Mouse (Mus musculus) gonadal fat pad, adult 2 months (tissue): ENCODE results near the gene Wdfy3. TPM values are rescaled to one million over a fixed set of nuclear protein-coding genes. Genes with fewer than 3 reads are reported as not detected.

Experiments
- DNase-seq: peaks from one replicate; pipeline ENCODE4 v3.0.0-alpha.2; 2012; ENCODE audit warnings: low read depth
- polyA plus RNA-seq: library from polyadenylated mRNA; depleted of rRNA; stranded (reverse); fragments of >200 nt; gene quantifications from 2 replicates; pipeline ENCODE4 v1.2.3, GENCODE M21; 2012

The Wdfy3 gene
- polyA plus RNA-seq, 1 experiment: 21.9 TPM

GRCm38 (mm10) chr5:102055130-102055641 lies 14.5 kb downstream of the Wdfy3 start:
- no peak for DNase-seq

DNA sequence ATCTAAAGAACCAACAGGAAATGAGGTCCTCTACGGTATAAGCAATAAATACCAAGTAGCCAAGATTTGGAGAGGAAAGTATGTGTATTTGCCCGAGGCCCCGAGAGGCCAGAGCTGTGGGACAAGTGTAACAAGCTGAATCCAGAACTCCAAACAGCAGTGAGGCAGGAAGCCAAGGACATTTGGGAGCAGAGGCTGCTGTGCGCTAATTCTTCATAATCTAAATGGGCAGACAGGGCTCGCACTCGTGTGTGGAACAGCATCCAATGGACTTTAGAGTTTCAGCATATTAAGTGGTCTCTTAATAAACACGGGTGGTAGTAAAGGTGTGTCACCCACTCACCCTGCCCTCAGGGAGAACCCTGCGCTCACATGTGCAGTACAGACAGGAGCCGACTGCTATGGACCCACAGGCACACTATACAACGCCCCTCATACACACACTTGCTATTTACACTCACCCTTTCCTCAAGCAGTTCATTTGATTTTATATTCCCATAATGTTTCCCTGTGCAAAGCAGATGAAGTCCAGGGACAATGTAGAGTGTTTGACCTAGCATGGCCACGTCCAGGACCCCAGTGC lies 15.1 kb downstream of the Wdfy3 start:
- DNase-seq: no peak

DNA sequence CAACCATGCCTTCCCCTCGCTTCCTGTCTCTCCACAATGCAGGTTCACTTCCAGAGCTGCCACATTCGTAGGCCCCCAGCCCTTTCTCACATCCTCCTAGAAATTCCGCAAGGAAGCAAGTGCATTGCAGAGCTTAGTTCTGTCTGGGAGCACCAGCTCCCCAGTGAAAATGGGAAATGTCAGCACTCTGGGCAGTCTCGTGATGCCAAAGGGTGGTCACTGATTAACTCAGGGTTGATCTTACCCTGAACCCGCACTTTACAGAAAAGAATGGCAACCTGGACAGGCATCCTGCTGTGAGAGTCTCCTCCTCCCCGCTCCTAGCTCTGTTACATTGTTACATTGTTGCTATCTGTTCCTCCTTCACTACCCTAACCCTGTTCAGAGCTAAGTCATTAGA lies 16.8 kb downstream of the Wdfy3 start:
- no peak for DNase-seq

- DNase-seq: no peak
Measured at GRCm38 (mm10) chr5:102052465-102052864, 17.3 kb downstream of the Wdfy3 start.

DNA sequence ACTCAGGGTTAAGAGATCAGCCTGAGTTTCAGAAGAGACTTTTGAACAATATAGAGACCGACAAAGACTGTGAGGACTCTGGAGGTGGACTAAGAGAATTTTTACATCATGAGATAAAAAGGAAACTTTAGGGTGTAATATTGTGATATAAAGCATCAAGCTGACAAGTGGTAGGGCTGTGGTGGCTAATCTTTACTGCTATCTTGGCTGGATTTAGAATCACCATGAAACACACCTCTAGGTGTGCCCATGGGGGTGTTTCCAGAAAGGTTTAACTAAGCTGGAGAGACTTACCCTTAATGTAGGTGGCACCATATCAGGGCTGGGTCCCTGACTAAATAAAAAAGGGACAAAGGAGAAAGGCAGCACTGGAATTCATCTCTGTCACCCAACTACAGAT lies 19.0 kb downstream of the Wdfy3 start:
- DNase-seq: no peak

DNA sequence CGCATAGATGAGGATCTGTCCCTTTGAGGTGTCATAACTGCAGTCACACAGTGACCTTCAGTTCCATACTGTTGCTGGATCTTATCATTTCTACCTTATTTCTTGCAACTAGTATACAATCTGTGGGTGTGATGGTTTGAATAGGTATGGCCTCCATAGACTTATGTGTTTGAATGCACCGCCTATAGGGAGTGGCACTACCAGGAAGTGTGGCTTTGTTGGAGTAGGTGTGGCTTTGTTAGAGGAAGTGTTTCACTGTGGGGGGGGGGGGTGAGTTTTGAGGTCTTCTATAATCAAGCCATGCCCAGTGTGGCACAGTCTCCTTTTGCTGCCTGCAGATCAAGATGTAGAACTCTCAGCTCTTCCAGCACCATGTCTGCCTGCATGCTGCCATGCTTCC lies 21.3 kb downstream of the Wdfy3 start:
- DNase-seq: no peak

- DNase-seq: no peak
Measured at GRCm38 (mm10) chr5:102046617-102047116, 23.1 kb downstream of the Wdfy3 start.

DNA sequence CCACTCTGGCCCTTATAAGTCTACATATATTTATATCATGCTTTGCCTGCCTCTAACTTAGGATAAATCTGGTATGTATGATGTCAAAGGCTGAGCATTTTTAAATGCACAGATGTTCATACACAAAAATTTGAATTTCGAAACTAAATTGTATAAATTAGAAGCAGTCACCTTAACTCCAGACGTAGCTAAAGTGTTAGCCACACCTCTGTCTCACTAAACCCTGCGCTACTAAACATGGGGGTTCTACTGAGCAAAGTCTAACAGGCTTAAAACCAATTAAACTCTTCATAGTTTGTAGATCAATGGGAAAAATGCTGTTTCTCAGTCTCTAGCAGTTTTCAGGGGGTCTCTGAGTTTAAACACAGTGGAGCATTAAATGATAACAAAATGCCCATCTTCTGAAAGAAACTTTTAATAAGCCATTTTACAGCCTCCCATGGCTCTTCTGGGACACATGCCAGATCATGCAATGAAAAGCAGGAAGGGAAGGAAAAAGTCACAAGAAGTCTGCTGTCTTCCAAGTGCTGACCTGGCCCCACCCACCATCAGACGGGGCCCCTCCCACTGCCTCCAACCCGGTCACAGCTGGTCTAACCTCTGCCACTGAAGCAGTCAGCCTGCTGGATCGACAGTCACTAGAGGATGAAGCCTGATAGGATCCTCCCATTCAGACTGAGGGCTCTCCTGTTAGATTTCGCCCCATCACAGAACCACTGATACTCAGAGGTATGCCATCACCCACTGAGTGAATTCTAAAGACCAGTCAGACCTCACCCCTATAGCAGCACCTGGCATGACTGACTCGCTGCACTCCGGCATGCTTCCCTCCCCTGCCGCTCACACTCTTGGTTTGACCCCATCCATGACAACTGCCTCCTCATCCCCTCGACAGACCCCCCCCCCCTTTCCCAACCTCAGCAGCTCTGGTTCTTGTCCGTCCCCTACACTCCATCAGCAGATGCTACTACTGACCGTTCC lies 23.8 kb downstream of the Wdfy3 start:
- DNase-seq: no peak

DNA sequence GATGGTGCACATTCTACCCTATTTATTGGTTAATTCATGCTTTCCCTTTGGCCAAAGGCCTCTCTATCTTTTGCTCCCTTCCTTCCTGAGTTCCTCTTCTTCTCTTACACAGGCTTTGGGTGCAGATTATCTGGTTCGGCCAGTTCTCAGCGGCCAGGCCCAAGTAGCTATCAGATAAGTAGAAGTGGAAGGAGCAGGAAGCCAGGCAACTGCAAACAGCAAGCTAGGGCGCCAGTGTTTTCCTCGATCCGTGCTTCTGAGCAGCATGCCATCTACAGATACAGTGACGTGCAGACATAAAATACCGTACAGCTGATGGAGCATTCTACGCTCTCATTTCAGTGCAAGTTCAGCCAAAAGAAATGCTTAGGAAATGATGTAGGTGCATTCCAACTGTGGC lies 24.5 kb downstream of the Wdfy3 start:
- no peak for DNase-seq

GRCm38 (mm10) chr5:102033281-102033680 lies 36.4 kb downstream of the Wdfy3 start:
- DNase-seq: no peak

DNA sequence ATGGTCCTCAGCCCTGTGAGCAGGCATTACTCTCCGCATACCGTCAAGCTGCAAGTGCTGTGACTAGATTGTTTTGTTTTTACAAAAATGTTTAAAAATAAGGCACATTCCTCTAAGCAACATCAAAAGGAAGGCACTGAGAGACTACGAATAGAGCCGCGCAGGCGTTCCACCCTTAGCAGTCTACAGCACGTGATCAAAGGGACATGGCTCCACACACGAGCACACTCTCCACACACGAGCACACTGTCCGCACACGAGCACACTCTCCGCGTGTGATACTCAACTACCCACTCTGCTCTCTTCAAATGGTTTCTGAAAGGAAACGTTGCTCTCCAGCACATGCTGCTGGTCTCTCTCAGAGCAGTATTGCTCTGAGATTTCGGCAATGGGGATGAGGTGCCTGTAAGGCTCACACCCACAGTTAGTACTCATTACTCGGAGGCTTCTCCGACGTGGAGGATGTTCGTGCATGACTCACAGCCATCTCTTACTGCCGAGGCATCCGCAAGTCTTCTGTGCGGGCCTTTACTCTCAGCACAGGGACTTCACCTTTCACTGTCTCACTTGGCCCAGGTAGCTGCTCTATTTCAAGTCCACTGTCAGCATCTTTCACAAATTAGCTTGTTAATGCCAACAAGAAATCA lies 37.0 kb downstream of the Wdfy3 start:
- no peak for DNase-seq

- no peak for DNase-seq
Measured at GRCm38 (mm10) chr5:102032191-102032590, 37.5 kb downstream of the Wdfy3 start.

DNA sequence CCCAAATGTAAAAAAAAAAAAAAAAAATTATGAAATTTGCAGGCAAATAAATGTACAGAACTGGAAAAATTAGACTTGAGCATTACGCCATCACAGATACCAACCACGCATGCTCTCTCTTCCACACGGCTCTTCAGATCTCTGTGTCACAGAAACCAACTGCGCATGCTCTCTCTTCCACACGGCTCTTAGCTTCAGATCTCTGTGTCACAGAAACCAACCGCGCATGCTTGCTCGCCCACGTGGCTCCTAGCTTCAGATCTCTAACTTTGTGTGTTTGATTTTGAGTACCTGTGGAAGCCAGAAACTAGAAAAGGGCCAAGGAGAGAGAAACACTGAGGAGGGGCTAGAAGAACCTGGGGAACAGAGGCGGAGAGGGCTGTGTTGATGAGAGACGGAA lies 46.3 kb downstream of the Wdfy3 start:
- no peak for DNase-seq

- DNase-seq: peak; percentile 68
Measured at GRCm38 (mm10) chr5:102022018-102022898, 47.5 kb downstream of the Wdfy3 start.

DNA sequence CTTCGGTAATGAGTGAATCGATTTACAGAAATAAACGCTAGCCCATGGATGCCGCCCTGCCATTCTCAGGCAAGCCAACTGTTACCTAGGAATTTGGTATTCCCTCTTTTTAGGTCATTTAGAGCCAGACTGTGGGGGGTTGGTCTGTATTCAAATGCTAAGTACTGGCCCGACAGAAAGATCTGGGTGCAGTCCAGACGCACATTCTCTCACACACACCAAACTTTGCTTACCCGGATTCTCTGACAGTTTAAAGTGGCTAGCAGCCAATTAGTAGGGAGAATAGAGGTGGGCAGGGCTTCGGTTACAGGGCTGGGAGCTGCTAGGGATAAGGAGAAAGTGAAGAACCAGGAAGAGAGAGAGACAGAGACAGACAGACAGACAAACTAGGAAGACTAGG lies 55.5 kb downstream of the Wdfy3 start:
- DNase-seq: no peak

- no peak for DNase-seq
Measured at GRCm38 (mm10) chr5:102013781-102014180, 55.9 kb downstream of the Wdfy3 start.

DNA sequence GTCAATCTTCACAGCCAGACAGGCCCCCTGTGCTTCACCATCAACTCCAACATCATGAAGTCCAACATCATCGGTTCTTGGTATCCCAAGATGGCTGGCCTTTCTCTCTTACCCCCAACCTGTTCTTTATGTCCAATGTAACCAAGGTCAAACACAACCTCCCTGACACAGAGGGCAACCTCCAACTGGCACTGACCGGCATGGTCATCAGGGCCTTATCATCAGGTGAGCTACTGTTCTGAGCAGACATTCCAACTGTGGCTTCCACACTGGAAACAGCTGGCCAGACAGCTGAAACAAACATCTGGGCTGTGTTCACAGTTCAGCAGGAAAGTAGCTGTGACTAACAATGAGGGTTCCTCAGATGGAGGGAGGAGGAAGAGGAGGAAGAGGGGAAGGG lies 58.8 kb downstream of the Wdfy3 start:
- no peak for DNase-seq

GRCm38 (mm10) chr5:102009606-102010005 lies 60.1 kb downstream of the Wdfy3 start:
- no peak for DNase-seq

- no peak for DNase-seq
Measured at GRCm38 (mm10) chr5:102008712-102009111, 61.0 kb downstream of the Wdfy3 start.

- DNase-seq: peak; percentile 63
Measured at GRCm38 (mm10) chr5:102006218-102006941, 63.3 kb downstream of the Wdfy3 start.

- no peak for DNase-seq
Measured at GRCm38 (mm10) chr5:102003371-102003770, 66.3 kb downstream of the Wdfy3 start.
